Mouse (Mus musculus) liver, adult 2 months (tissue): ENCODE data around the gene Atxn7l1.

Source experiments
- CTCF ChIP-seq: fragments of 200-500 bp; IDR thresholded peaks from 2 replicates; pipeline ENCODE4 v1.5.1; 2011; ENCODE audit warnings: low read depth, low read length, control low read depth
- POLR2A ChIP-seq: fragments of 200-500 bp; IDR thresholded peaks from 2 replicates; pipeline ENCODE4 v1.6.1; 2011; ENCODE audit warnings: low read length, control low read depth; ENCODE audit not compliant: insufficient read depth; ENCODE audit errors: extremely low read depth

DNA sequence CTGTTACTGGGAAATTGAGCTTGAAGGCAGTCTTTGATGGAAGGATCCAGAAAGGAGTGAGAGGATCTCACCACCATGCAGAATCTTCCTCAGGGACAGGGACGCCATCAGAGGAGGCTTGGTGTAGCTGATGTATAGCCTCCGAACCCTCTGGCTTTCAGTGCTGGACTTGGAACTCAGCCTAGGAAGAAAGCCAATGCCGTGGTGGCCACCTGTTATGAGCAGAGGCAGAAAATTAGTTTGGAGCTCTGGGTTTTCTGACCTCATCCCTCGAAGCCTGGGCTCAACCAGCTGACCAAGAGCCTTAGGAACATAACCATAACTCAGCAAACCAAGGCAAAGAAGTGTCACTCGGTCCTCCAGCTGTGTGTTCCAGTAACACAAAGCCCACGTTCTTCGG lies 71.9 kb downstream of the Atxn7l1 start:
- no peak for TF ChIP-seq CTCF
- TF ChIP-seq POLR2A = no peak
